Mouse (Mus musculus) forebrain, embryonic 13.5 days (tissue): Measurements from ENCODE around the gene Lrrc28. TPM values are rescaled to one million over a fixed set of nuclear protein-coding genes. Genes with fewer than 3 reads are reported as not detected.

Experiments
- ATAC-seq: fragments of 200-750 bp; cut with Nextera tagmentation; 2 replicates; pipeline ENCODE4 v1.8.0; 2017
- H3K27ac ChIP-seq: fragments of 300-500 bp; sonication (generic); 2 replicates; pipeline ENCODE4 v1.5.1; 2015; ENCODE audit warnings: inconsistent platforms, mild to moderate bottlenecking, moderate library complexity
- H3K27me3 ChIP-seq: fragments of 300-500 bp; sonication (generic); 2 replicates; pipeline ENCODE4 v1.6.1; 2015; ENCODE audit warnings: mild to moderate bottlenecking, inconsistent platforms
- H3K36me3 ChIP-seq: fragments of 300-500 bp; sonication (generic); 2 replicates; pipeline ENCODE4 v1.6.1; 2015; ENCODE audit warnings: mild to moderate bottlenecking, inconsistent platforms; ENCODE audit not compliant: poor library complexity, severe bottlenecking
- H3K4me1 ChIP-seq: fragments of 300-500 bp; sonication (generic); 2 replicates; pipeline ENCODE4 v1.6.1; 2015; ENCODE audit warnings: inconsistent platforms
- H3K4me2 ChIP-seq: fragments of 300-500 bp; sonication (generic); 2 replicates; pipeline ENCODE4 v1.6.1; 2015; ENCODE audit warnings: inconsistent platforms, mild to moderate bottlenecking, moderate library complexity
- H3K4me3 ChIP-seq: fragments of 300-500 bp; sonication (generic); 2 replicates; pipeline ENCODE4 v1.5.1; 2015; ENCODE audit warnings: mild to moderate bottlenecking, inconsistent platforms
- H3K9ac ChIP-seq: fragments of 300-500 bp; sonication (generic); 2 replicates; pipeline ENCODE4 v1.6.1; 2015; ENCODE audit warnings: mild to moderate bottlenecking, inconsistent platforms
- H3K9me3 ChIP-seq: fragments of 300-500 bp; sonication (generic); replicated peaks from 2 replicates; pipeline ENCODE4 v1.6.1; 2016; ENCODE audit warnings: inconsistent platforms
- WGBS: fragments of 180-500 bp; shearing (Covaris S2); methylation state at CpG from one replicate; pipeline ENCODE4 v1.1.7; 2015; 5-methylcytosine and 5-hydroxymethylcytosine counted together
- polyA plus RNA-seq: library from polyadenylated mRNA; unstranded; fragments of >200 nt; fragmentation: Nextera tagmentation; extraction: Ambion mirVana; gene quantifications from 2 replicates; pipeline ENCODE4 v1.2.1, GENCODE M21; 2015

The Lrrc28 gene
- polyA plus RNA-seq, 1 experiment from 2014 or later: 28.1 TPM

GRCm38 (mm10) chr7:67583852-67584251 lies 61.2 kb downstream of the Lrrc28 start:
- no peak overlapping the region for H3K27ac ChIP-seq
- H3K4me3 ChIP-seq: no peak overlapping the region
- no peak overlapping the region for H3K4me2 ChIP-seq
- no peak for ATAC-seq
- H3K9ac ChIP-seq: no peak overlapping the region
- no peaks in the 10 kb centered on the region for H3K36me3 ChIP-seq
- H3K9me3 ChIP-seq: no peaks in the 10 kb centered on the region
- H3K27me3 ChIP-seq: no peaks in the 10 kb centered on the region
- H3K4me1 ChIP-seq: peaks cover 3% of the 10 kb centered on the region
- 79% methylated on average over 5 of the region's 5 CpGs for WGBS

GRCm38 (mm10) chr7:67578783-67579482 lies 66.1 kb downstream of the Lrrc28 start:
- H3K4me1 ChIP-seq: no peaks in the 10 kb centered on the region
- H3K9me3 ChIP-seq: no peaks in the 10 kb centered on the region
- no peaks in the 10 kb centered on the region for H3K36me3 ChIP-seq
- no peaks in the 10 kb centered on the region for H3K27me3 ChIP-seq
- 72% methylated on average over 7 of the region's 7 CpGs for WGBS
- no peak overlapping the region for H3K9ac ChIP-seq
- H3K27ac ChIP-seq: no peak overlapping the region
- ATAC-seq: no peak
- no peak overlapping the region for H3K4me2 ChIP-seq
- H3K4me3 ChIP-seq: no peak overlapping the region

DNA sequence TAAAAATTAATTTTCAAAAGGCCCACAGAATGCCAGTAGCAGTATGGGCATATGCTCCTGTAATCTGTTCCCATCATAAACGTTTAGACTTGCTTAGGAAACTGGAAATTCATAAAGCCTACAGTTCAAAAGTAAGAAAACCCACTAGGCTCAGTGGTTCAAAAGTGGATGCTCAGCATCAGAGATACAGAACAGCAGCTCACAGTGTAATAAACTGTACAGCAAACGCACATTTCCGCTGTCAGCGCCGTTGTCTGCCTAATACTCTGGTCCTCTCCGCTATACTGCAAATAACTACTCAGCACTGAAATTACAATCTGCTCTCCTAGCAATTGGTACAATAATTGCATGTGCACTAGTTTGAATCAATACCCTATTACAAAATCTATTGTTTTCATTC lies 67.0 kb downstream of the Lrrc28 start:
- no peak for ATAC-seq
- Histone ChIP-seq H3K4me2 (no peak overlapping the region), H3K4me3 (no peak overlapping the region), H3K27me3 (no peaks in the 10 kb centered on the region), H3K27ac (no peak overlapping the region), H3K9me3 (no peaks in the 10 kb centered on the region), H3K9ac (no peak overlapping the region), H3K36me3 (no peaks in the 10 kb centered on the region), H3K4me1 (no peaks in the 10 kb centered on the region)
- 82% methylated on average over 6 of the region's 6 CpGs for WGBS

DNA sequence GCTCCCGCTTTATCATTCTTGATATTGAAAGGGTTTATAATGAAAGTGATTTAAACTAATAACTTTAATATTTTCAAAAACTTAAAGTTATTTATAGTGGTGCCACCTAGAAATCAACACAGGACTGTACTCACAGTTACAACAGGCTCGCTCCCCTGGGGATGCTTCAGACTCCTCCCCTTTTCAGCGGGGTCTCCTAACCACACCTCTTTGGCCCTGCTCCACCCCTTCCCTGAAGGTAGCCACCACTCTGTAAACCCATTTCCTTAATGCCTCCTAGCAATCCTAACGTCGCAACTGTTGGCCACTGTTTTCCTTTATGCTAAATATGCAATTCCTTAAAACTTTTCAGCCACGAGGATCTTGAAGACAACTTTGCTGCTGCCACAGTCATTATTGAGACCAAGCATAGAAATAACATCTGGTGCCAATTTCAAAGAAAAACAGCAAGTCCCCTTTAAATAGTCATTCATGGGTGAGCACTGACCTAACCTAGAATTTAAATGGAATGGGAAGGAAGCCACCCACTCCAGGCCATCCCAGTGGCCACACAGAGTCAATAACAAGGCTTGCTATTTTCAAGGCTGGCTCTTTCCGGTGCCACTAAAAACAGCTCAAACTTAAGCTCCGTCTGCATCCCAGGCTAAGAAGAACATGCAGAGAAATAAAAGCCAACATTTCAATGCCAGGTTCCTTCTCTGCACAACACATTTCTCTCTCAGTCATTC lies 78.4 kb downstream of the Lrrc28 start:
- Histone ChIP-seq H3K9ac (no peak overlapping the region), H3K4me2 (no peak overlapping the region), H3K4me1 (peaks cover 4% of the 10 kb centered on the region; the same call in 1 of the 2 replicates), H3K27ac (no peak overlapping the region), H3K4me3 (no peak overlapping the region), H3K36me3 (no peaks in the 10 kb centered on the region), H3K9me3 (no peaks in the 10 kb centered on the region), H3K27me3 (no peaks in the 10 kb centered on the region)
- ATAC-seq: no peak
- WGBS: 77% methylated on average over 8 of the region's 8 CpGs

DNA sequence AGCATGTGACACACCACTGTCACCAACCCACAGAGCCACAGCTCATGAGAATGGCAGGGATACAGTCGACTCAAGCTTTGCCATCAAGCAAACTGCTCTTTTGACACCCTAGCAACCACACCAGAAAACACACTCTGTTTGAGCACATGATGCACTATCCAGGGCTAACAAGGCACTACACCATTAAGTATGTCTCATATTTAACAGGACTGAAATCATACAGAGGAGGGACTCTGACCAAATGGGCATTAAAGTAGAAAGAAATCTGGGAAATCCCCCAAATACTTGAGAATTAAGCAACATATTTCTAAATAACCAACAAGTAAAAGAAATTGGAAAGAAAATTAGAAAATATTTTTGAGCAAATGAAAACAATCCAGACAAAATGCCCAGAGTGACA lies 79.9 kb downstream of the Lrrc28 start:
- Histone ChIP-seq H3K4me3 (no peak overlapping the region), H3K4me1 (peaks cover 4% of the 10 kb centered on the region; the same call in 1 of the 2 replicates), H3K4me2 (no peak overlapping the region), H3K27ac (no peak overlapping the region), H3K27me3 (no peaks in the 10 kb centered on the region), H3K36me3 (no peaks in the 10 kb centered on the region), H3K9me3 (no peaks in the 10 kb centered on the region), H3K9ac (no peak overlapping the region)
- WGBS: 65% methylated on average over 1 of the region's 1 CpGs
- ATAC-seq: no peak

DNA sequence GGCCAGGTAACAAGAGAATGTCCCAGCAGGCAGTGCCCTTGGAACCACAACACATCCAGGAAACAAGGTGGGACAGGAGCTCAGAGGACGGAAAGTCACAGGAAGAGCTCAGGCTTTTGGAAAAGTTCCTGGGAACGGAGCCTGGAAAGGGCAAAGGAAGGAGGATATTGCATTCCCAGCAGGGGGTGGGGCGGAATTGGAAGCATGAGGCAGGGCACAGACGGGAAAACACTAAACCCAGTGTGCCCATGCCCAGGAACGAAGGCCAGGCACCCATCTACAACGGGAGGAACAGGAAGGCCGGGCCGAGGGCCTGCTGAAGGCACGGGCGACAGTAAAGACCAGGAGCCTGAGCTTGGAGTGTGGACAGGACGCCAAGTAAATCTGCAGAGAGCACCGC lies 82.9 kb downstream of the Lrrc28 start:
- 63% methylated on average over 12 of the region's 12 CpGs for WGBS
- Histone ChIP-seq H3K4me3 (no peak overlapping the region), H3K4me2 (no peak overlapping the region), H3K27me3 (no peaks in the 10 kb centered on the region), H3K9me3 (no peaks in the 10 kb centered on the region), H3K9ac (no peak overlapping the region), H3K4me1 (peaks cover 4% of the 10 kb centered on the region; the same call in 1 of the 2 replicates), H3K27ac (no peak overlapping the region), H3K36me3 (no peaks in the 10 kb centered on the region)
- ATAC-seq: no peak

DNA sequence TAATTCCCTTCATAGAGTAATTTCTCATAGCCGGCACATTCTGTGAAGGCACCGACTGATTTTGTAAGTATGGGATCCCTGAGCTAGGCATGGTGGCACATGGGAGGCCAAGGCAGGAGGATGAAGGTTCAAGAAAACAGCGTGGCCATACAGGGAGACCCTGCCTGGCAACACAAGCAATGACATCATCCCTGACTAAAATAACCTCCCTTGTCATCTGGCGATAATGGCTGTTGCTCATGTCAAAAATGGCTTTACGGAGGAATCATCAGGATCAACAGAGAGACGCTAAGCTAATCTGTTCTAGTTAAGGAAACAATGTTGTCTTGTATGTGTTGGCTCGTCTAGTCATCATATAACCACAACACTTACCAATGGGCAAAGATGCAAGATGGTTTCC lies 85.6 kb downstream of the Lrrc28 start:
- H3K27ac ChIP-seq: no peak overlapping the region
- no peak overlapping the region for H3K4me2 ChIP-seq
- no peak overlapping the region for H3K9ac ChIP-seq
- no peaks in the 10 kb centered on the region for H3K4me1 ChIP-seq
- H3K27me3 ChIP-seq: no peaks in the 10 kb centered on the region
- 87% methylated on average over 7 of the region's 7 CpGs for WGBS
- no peaks in the 10 kb centered on the region for H3K36me3 ChIP-seq
- H3K4me3 ChIP-seq: no peak overlapping the region
- no peak for ATAC-seq
- H3K9me3 ChIP-seq: no peaks in the 10 kb centered on the region

DNA sequence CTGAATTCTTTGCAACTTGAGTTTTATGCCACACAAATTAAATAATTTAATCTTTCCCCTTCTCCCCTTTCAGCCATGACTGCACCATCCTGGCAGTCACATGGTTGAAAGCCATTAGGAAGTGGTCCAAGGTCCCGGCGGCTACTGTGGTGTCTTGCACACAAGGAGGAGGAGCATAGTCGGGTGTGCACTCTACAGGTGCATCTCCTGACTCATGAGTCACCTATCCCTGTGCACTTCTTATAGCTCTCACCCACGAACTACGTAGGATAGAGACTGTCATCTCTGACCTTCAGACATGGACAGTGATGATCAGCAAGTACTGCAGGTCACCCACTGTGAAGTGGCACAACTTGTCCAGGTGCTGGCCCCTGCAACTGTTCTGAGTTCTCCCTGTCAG lies 86.8 kb downstream of the Lrrc28 start:
- ATAC-seq: no peak
- Histone ChIP-seq H3K36me3 (no peaks in the 10 kb centered on the region), H3K9ac (no peak overlapping the region), H3K9me3 (no peaks in the 10 kb centered on the region), H3K27me3 (no peaks in the 10 kb centered on the region), H3K27ac (no peak overlapping the region), H3K4me3 (no peak overlapping the region), H3K4me1 (no peaks in the 10 kb centered on the region), H3K4me2 (no peak overlapping the region)
- WGBS: 89% methylated on average over 5 of the region's 5 CpGs

GRCm38 (mm10) chr7:67554863-67555262 lies 90.2 kb downstream of the Lrrc28 start:
- H3K27ac ChIP-seq: no peak overlapping the region
- 89% methylated on average over 2 of the region's 2 CpGs for WGBS
- no peaks in the 10 kb centered on the region for H3K27me3 ChIP-seq
- H3K36me3 ChIP-seq: no peaks in the 10 kb centered on the region
- H3K9ac ChIP-seq: no peak overlapping the region
- no peak overlapping the region for H3K4me2 ChIP-seq
- no peaks in the 10 kb centered on the region for H3K4me1 ChIP-seq
- no peak for ATAC-seq
- H3K9me3 ChIP-seq: no peaks in the 10 kb centered on the region
- H3K4me3 ChIP-seq: no peak overlapping the region

DNA sequence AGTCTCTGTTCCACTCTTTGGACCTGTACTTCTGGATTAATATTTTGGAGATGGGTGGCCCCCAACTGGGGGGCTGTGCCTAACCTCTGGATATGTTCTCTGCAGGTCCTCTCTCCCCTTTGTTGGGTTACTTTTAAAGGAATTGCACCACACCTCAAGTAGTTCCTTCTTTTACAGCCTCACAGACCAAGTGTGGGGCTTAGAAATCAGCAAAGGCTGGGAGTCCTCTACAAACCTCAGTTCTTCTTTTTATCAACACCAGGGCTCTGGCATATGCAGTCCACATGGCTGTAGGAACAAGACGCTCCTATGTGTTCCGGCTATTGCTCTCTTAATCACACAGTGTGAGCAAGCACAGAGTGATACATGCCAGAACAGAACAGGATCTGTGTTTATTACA lies 93.8 kb downstream of the Lrrc28 start:
- no peak overlapping the region for H3K9ac ChIP-seq
- H3K27ac ChIP-seq: no peak overlapping the region
- no peaks in the 10 kb centered on the region for H3K27me3 ChIP-seq
- H3K4me2 ChIP-seq: no peak overlapping the region
- H3K4me1 ChIP-seq: peaks cover 15% of the 10 kb centered on the region
- no peaks in the 10 kb centered on the region for H3K9me3 ChIP-seq
- ATAC-seq: no peak
- no peaks in the 10 kb centered on the region for H3K36me3 ChIP-seq
- H3K4me3 ChIP-seq: no peak overlapping the region
- WGBS: 93% methylated on average over 2 of the region's 2 CpGs

DNA sequence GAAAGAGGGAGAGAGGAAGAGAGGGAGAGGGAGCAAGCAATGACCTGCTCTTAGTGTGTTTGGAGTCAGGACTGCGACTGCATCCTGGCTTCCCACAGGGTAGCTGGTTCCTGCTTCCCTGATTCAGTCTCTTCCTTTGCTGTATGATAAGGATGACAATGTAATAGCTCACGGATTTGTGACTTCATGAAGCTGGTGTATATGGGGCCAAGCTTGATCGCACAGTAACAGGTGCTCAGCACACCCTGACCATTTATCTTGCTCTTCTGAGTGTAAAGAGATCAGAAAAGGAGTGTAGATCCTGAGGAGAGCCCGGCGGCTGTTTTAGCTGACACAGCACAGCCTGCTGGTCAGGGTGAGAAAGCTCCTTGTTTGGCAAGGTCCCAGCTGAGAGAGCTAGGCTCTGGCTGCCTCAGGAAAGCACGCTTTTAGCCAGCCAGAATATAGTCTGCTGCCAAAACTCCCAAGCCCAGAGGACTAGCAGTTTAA lies 96.0 kb downstream of the Lrrc28 start:
- H3K4me2 ChIP-seq: no peak overlapping the region
- H3K4me1 ChIP-seq: peaks cover 15% of the 10 kb centered on the region
- no peaks in the 10 kb centered on the region for H3K27me3 ChIP-seq
- no peaks in the 10 kb centered on the region for H3K9me3 ChIP-seq
- H3K27ac ChIP-seq: no peak overlapping the region
- ATAC-seq: peak; percentile 95
- H3K4me3 ChIP-seq: no peak overlapping the region
- no peak overlapping the region for H3K9ac ChIP-seq
- H3K36me3 ChIP-seq: no peaks in the 10 kb centered on the region
- 23% methylated on average over 6 of the region's 6 CpGs for WGBS

DNA sequence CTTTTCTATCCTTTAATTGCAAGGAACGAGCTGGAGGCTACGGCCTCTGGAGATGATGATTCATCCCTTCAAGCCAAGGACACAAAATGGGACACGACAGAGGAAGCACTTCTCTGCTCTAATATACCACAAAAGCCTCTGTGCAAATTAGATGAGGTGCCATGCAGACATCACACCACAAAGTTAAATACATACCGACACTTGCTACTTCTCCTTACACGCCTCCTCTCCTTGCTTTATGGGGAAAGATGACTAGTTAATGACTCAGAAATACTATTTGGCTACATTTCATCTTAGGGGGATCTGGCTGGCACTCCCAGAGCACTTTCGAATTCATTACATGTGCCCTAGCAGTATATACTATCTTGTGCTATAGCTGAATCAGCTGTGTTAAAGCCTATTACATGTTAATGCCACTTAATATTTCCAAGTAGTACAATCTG lies 96.4 kb downstream of the Lrrc28 start:
- peak; percentile 50; the same call in 1 of the 2 replicates for ATAC-seq
- Histone ChIP-seq H3K9ac (no peak overlapping the region), H3K4me3 (no peak overlapping the region), H3K27ac (no peak overlapping the region), H3K4me2 (no peak overlapping the region), H3K4me1 (peaks cover 15% of the 10 kb centered on the region), H3K27me3 (no peaks in the 10 kb centered on the region), H3K9me3 (no peaks in the 10 kb centered on the region), H3K36me3 (no peaks in the 10 kb centered on the region)
- 61% methylated on average over 6 of the region's 6 CpGs for WGBS
